Mouse (Mus musculus): Measurements from ENCODE around the gene Ift20. TPM values are rescaled to one million over a fixed set of nuclear protein-coding genes. Genes with fewer than 3 reads are reported as not detected.
"Not testable (repeated sequence)": the region's sequence is repeated elsewhere in the genome, so short reads cannot be mapped to it uniquely, and the experiment has no call there.

The Ift20 gene
- total RNA-seq, 1 experiment from 2014 or later = 150 TPM

GRCm38 (mm10) chr11:78556070-78556469 is 19.9 kb downstream of the Ift20 start:
- ATAC-seq (replicated peaks; ENCODE audit: low read depth, poor library complexity, severe bottlenecking) = no peak

GRCm38 (mm10) chr11:78557241-78557640 is 21.1 kb downstream of the Ift20 start:
- no peak for ATAC-seq (replicated peaks; ENCODE audit: low read depth, poor library complexity, severe bottlenecking)

GRCm38 (mm10) chr11:78560447-78560846 is 24.3 kb downstream of the Ift20 start:
- peak; percentile 89 for ATAC-seq (replicated peaks; ENCODE audit: low read depth, poor library complexity, severe bottlenecking)

GRCm38 (mm10) chr11:78566775-78567174 is 30.6 kb downstream of the Ift20 start:
- peak; percentile 80 for ATAC-seq (replicated peaks; ENCODE audit: low read depth, poor library complexity, severe bottlenecking)

GRCm38 (mm10) chr11:78567614-78568013 is 31.5 kb downstream of the Ift20 start:
- ATAC-seq (replicated peaks; ENCODE audit: low read depth, poor library complexity, severe bottlenecking) = no peak

GRCm38 (mm10) chr11:78568827-78569226 is 32.7 kb downstream of the Ift20 start:
- no peak for ATAC-seq (replicated peaks; ENCODE audit: low read depth, poor library complexity, severe bottlenecking)

GRCm38 (mm10) chr11:78569806-78570205 is 33.6 kb downstream of the Ift20 start:
- 0 out of 2 replicates have a peak, but pooled peaks have one; percentile 27 for ATAC-seq (replicated peaks; ENCODE audit: low read depth, poor library complexity, severe bottlenecking)

- no peak for ATAC-seq (replicated peaks; ENCODE audit: low read depth, poor library complexity, severe bottlenecking)
Measured at GRCm38 (mm10) chr11:78571441-78571840, 35.3 kb downstream of the Ift20 start.

GRCm38 (mm10) chr11:78571854-78572253 is 35.7 kb downstream of the Ift20 start:
- no peak for ATAC-seq (replicated peaks; ENCODE audit: low read depth, poor library complexity, severe bottlenecking)

GRCm38 (mm10) chr11:78574031-78574430 is 37.9 kb downstream of the Ift20 start:
- not testable (repeated sequence) for ATAC-seq (replicated peaks; ENCODE audit: low read depth, poor library complexity, severe bottlenecking)

GRCm38 (mm10) chr11:78574536-78574935 is 38.4 kb downstream of the Ift20 start:
- no peak for ATAC-seq (replicated peaks; ENCODE audit: low read depth, poor library complexity, severe bottlenecking)

- ATAC-seq (replicated peaks; ENCODE audit: low read depth, poor library complexity, severe bottlenecking) = no peak
Measured at GRCm38 (mm10) chr11:78574975-78575374, 38.8 kb downstream of the Ift20 start.

GRCm38 (mm10) chr11:78582848-78583247 is 46.7 kb downstream of the Ift20 start:
- no peak for ATAC-seq (replicated peaks; ENCODE audit: low read depth, poor library complexity, severe bottlenecking)

GRCm38 (mm10) chr11:78586099-78586498 is 49.9 kb downstream of the Ift20 start:
- ATAC-seq (replicated peaks; ENCODE audit: low read depth, poor library complexity, severe bottlenecking) = no peak

- ATAC-seq (replicated peaks; ENCODE audit: low read depth, poor library complexity, severe bottlenecking) = not testable (repeated sequence)
Measured at GRCm38 (mm10) chr11:78587677-78588076, 51.5 kb downstream of the Ift20 start.

Other genes starting within 250 kb of the Ift20 start
- gene BC030499, start 245.5 kb upstream of the Ift20 start, total RNA-seq (2017) = 0.09 TPM in 1 of 2 replicates, not detected in the other
- gene Spag5, start 234.8 kb upstream of the Ift20 start, total RNA-seq (2017) = 45.9 and 52.4 TPM in 2 replicates
- gene Aldoc, start 213.4 kb upstream of the Ift20 start, total RNA-seq (2017) = 1.4 TPM in 1 of 2 replicates, not detected in the other
- 12.6 and 17.9 TPM in 2 replicates for gene Pigs, start 207.9 kb upstream of the Ift20 start, total RNA-seq (2017)
- 13.5 and 33.7 TPM in 2 replicates for gene Unc119, start 192.9 kb upstream of the Ift20 start, total RNA-seq (2017)
- not detected in 2 replicates for gene Foxn1, start 149.8 kb upstream of the Ift20 start, total RNA-seq (2017)
- not detected in 2 replicates for gene Slc13a2, start 114.1 kb upstream of the Ift20 start, total RNA-seq (2017)
- 0.58 and 2.7 TPM in 2 replicates for gene Slc46a1, start 70.7 kb upstream of the Ift20 start, total RNA-seq (2017)
- gene Sarm1, start 38.6 kb upstream of the Ift20 start, total RNA-seq (2017) = not detected in 2 replicates
- not detected in 2 replicates for gene Vtn, start 37.3 kb upstream of the Ift20 start, total RNA-seq (2017)
- 0.82 TPM in 1 of 2 replicates, not detected in the other for gene Sebox, start 32.9 kb upstream of the Ift20 start, total RNA-seq (2017)
- gene Tmem199, start 24.2 kb upstream of the Ift20 start, total RNA-seq (2017) = 23.4 and 24.8 TPM in 2 replicates
- 61.4 and 70.8 TPM in 2 replicates for gene Poldip2, start 24.2 kb upstream of the Ift20 start, total RNA-seq (2017)
- gene Tnfaip1, start within 50 bp of the Ift20 start, total RNA-seq (2017) = 2.0 and 4.2 TPM in 2 replicates
- gene Tmem97, start 14.4 kb downstream of the Ift20 start, total RNA-seq (2017) = 44.3 and 56.2 TPM in 2 replicates
- 23.5 and 36.4 TPM in 2 replicates for gene Nlk, start 161.0 kb downstream of the Ift20 start, total RNA-seq (2017)
- 31.2 and 31.9 TPM in 2 replicates for gene Ccnq, start 215.4 kb downstream of the Ift20 start, total RNA-seq (2017)

Measured in common myeloid progenitor, adult 5-6 weeks (primary cell).